Mouse (Mus musculus) ES-E14 (cell line): Measurements from ENCODE around the gene Pdgfd.

ENCODE experiments used
- CHD2 ChIP-seq: IDR thresholded peaks from 2 replicates; pipeline ENCODE4 v1.6.1; 2014; ENCODE audit warnings: mild to moderate bottlenecking, low read depth, low read length, inconsistent platforms
- HCFC1 ChIP-seq: IDR thresholded peaks from 2 replicates; pipeline ENCODE4 v1.6.1; 2012; ENCODE audit warnings: low read length, inconsistent platforms, borderline replicate concordance; ENCODE audit not compliant: insufficient read depth
- MAFK ChIP-seq: IDR thresholded peaks from 2 replicates; pipeline ENCODE4 v1.6.1; 2014; ENCODE audit warnings: mild to moderate bottlenecking, low read depth, low read length, inconsistent platforms; ENCODE audit not compliant: insufficient read depth
- ZNF384 ChIP-seq: IDR thresholded peaks from 2 replicates; pipeline ENCODE4 v1.6.1; 2012; ENCODE audit warnings: low read depth, low read length, inconsistent platforms

DNA sequence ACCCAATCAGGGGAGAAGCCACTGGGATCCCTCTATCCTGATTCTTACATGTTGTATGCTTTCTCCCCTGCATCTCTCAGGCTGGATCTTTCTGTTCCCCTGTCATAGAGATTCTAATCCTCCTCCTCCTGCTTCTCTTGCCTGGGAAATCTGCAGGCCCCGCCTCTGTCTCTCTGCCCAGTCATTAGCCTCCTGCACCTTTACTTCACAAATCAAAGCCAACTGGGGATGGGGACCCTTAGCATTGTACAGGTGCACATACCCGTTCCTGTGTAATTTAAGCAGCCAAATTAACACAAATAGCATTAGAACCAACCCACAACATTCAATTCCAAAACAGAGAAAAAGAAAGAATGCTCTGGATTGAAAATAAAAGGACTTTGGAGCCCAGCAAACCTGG lies 176.1 kb downstream of the Pdgfd start:
- no peak for TF ChIP-seq ZNF384
- TF ChIP-seq CHD2: no peak
- TF ChIP-seq MAFK: no peak
- no peak for TF ChIP-seq HCFC1
